Mouse (Mus musculus) lung, adult 2 months (tissue): ENCODE results near the gene Rnf41.

Source experiments
- CTCF ChIP-seq: fragments of 200-500 bp; IDR thresholded peaks from 2 replicates; pipeline ENCODE4 v1.5.1; 2011; ENCODE audit warnings: mild to moderate bottlenecking, low read length, control low read depth; ENCODE audit not compliant: insufficient read depth
- POLR2A ChIP-seq: fragments of 200-500 bp; IDR thresholded peaks from 2 replicates; pipeline ENCODE4 v1.6.1; 2011; ENCODE audit warnings: low read depth, mild to moderate bottlenecking, control low read depth, low read length, borderline replicate concordance; ENCODE audit errors: extremely low read depth

GRCm38 (mm10) chr10:128385902-128386301 is 25.6 kb upstream of the Rnf41 start:
- TF ChIP-seq CTCF (no peak), POLR2A (no peak)
